Mouse (Mus musculus) granulocyte monocyte progenitor cell, adult 5-6 weeks (primary cell): ENCODE measurements around the gene Glyatl3. TPM values are rescaled to one million over a fixed set of nuclear protein-coding genes. Genes with fewer than 3 reads are reported as not detected.

Experiments used
- ATAC-seq: replicated peaks from 2 replicates; pipeline ENCODE4 v1.8.0; 2016; ENCODE audit warnings: mild to moderate bottlenecking, moderate TSS enrichment, inconsistent platforms; ENCODE audit not compliant: poor library complexity, severe bottlenecking
- total RNA-seq, 2 experiments: library from RNA; stranded (forward) in 1 of 2; stranded (reverse) in 1 of 2; fragments of 200-712, 200-1000 nt in 1 of 2; fragments of >200 nt in 1 of 2; fragmentation: Nextera tagmentation in 1 of 2; gene quantifications; 2 replicates each; pipeline ENCODE4 v1.2.3; 2014 to 2017

Glyatl3 gene
- total RNA-seq (2014; fragmentation: Nextera tagmentation) (not detected in 2 replicates), total RNA-seq (2017) (not detected in 2 replicates)

DNA sequence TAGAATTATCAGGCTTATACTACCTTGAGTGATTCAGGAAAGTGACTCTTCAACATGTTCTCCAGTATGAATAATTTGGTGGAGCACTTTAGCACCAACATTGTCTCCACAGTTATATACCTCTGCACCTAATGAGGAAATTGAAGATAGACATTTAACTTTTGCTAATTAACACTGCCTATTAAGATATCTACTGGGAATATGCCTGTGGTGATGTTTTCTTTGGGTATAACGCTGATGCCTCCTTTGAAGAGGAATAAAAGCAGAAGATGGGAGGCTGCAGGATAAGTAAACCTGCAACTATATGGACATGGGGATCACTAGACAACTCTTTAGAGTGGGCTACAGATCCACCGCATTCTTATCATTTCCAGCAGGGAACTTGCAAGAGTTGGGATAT, at the start of gene Glyatl3:
Gene Glyatl3, minus strand, starts transcription at position 101 of the 400 bp plus-strand sequence.
- no peak for ATAC-seq

DNA sequence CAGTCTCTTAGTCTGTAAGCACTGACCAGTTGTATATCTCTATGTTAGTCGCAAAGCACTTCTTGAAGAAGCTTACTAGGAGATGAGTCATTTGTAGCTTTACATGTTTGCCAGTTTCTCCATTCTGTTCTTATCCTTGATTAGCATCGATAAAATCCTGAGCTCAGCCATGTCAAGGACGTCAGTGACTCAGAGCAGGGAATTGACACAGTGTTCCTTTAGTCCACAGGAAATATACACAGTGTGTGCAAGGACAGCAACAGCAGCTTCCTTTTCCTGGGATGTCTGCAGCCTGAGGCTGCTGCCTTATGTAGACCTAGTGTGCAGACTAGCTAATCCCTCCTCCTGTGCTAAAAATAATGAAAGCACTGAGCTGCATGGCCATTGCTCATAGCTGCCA, 34.4 kb upstream of the Glyatl3 start:
- ATAC-seq: no peak

DNA sequence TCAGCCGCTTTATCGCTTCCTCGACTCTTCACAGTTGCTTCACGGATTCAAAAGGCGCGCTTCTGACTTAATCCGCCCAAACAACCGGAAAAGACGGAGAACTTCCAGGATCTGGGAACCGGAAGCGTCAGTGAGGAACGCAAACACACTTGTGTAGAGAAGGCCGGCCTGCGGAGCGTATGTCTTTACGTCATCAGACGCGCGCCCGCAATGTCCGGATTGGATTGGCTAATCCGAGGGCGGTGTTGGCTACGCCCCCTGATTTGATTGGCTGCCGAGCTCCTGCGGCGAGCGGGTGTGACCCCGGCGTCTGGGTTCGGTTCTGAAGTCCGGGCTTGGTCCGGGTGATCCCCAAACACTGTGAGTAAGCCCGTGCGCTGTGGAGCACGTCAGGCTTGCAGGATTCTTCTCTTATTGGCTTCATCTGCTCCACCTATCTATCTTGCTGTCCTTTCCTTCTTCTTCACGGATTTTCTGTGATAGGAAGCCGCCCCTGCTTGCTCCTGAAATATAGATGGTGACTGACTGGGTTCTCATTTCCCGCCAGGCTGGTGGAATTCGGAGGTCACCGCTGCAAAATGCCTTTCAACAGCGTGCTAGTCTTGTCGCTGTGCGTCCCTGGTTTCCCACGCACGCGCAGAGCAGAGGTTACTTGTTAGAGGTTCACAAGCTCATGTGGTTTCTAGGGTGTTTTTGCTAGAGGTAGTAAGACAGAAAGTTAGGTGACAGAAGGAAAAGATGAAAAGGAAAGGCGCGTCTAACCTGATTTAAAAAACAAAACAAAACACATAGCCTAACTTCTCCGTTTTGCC, 20.5 kb upstream of the Glyatl3 start, which contains the start of the genes Mut and Cenpq:
Gene Mut, plus strand, starts transcription at position 266 of the 812 bp plus-strand sequence.
Gene Cenpq, minus strand, starts transcription at position 628 of the 812 bp plus-strand sequence.
- peak; percentile 97 for ATAC-seq

GRCm38 (mm10) chr17:40933985-40934384, 19.8 kb upstream of the Glyatl3 start:
- ATAC-seq: peak; percentile 17

DNA sequence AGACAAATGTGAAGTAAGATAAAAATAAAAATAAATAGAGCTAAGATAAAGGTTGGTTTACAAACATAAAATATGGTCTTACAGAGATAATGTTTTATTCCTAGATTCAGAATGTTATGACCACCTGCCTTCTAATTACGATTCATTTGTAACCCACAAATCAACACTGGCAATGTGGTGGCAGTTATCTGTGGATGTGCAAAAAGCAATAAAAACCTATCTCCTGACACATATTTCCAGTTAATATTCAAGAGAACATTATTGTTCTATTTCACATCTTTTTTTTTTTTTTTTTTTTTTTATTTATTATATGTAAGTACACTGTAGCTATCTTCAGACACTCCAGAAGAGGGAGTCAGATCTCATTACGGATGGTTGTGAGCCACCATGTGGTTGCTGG, 1.3 kb upstream of the Glyatl3 start:
- ATAC-seq: no peak

GRCm38 (mm10) chr17:40904721-40905154, 9.4 kb downstream of the Glyatl3 start:
- ATAC-seq: 0 out of 2 replicates have a peak, but pooled peaks have one; percentile 30

- no peak for ATAC-seq
Measured at GRCm38 (mm10) chr17:40904056-40904597, 10.0 kb downstream of the Glyatl3 start.

DNA sequence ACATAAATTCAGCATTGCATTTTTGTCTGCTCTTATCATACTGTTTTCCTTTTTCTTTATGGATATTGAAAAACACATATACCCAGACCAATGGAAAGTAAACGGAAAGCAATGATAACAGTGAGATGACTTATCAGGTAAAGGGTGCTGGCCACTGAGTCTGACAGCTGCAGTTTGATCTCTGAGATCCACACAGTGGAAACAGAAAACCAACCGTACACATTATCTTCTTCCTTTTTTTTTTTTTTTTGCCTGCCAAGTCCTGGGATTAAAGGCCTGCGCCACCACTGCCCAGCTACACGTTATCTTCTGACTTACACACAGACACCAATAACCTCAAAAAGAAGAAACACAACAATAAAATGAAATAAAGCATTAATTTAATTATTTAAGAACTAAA, 10.8 kb downstream of the Glyatl3 start:
- ATAC-seq: no peak

DNA sequence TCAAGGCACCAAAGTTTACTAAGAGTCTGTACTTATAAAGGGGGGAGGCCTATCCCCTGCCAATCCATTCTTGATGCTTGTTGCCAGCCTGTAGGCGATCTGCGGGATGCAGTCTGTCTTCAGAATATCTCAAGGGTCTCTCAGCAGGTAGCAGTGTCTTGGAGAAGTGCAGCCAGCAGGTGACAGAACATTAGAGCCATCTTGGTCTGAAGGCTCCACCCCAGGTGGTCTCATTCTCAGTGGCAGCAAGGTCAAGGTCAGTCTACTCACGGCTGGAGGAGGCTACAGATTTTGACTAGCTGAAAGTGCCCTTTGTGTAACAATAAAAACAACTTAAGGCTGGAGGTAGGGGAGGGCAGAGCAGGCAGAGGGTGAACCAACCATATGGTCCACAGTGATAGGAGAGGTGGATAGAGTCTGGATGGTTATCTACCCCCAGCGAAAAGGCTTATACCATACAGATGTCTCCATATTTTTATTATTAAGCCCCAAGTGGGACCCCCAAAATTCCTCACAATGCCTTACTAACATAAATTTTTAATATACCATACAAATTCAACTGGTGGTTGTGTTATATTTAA, 14.3 kb downstream of the Glyatl3 start:
- ATAC-seq: no peak

- peak; percentile 83 for ATAC-seq
Measured at GRCm38 (mm10) chr17:40896863-40897262, 17.3 kb downstream of the Glyatl3 start.

- ATAC-seq: no peak
Measured at GRCm38 (mm10) chr17:40887849-40888536, 26.2 kb downstream of the Glyatl3 start.

GRCm38 (mm10) chr17:40885155-40885554, 29.0 kb downstream of the Glyatl3 start:
- no peak for ATAC-seq

GRCm38 (mm10) chr17:40882172-40882571, 32.0 kb downstream of the Glyatl3 start:
- no peak for ATAC-seq

- ATAC-seq: peak; percentile 66
Measured at GRCm38 (mm10) chr17:40879924-40880691, 34.0 kb downstream of the Glyatl3 start, which contains the start of gene 9130008F23Rik. 9130008F23Rik (minus strand) TSS chr17:40880559.

- ATAC-seq: peak; percentile 53
Measured at GRCm38 (mm10) chr17:40879528-40879923, 34.6 kb downstream of the Glyatl3 start.

DNA sequence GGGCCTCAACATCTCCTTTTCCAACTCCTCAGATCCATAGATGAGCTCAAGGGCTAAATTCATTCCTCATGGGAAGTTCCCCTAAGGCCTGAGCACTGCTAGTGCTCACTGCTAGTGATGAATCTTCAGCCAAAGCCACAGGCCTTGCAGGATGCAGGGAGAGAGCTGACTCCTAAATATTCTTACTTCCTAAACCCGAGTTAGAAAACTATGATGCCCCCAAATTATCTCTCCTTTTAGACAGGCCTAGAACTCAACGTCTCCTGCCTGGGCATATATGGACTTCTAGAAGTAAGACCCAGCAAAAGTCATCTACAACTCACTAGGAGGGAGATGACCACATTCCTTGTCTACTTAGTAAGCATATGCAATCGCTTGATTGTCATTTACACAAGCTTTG, 36.4 kb downstream of the Glyatl3 start:
- ATAC-seq: no peak

DNA sequence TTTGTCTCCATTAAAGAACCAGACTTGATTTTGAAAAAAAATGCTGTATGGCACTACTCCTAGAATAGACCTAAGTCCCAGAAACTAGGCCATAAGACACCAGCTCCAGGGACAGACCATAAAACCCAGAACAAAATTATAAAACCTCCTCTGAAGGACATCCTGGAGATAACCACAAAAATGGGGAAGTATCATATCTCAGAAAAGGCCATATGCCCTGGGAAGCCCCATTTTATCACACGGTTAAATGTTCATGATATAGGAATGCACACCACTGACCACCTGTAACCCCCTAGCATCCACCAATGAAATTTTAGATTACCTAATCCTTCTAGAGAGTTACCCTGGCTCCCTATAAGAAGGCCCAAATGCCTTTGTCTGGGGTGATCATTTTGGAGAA, 38.6 kb downstream of the Glyatl3 start:
- ATAC-seq: peak; percentile 50

DNA sequence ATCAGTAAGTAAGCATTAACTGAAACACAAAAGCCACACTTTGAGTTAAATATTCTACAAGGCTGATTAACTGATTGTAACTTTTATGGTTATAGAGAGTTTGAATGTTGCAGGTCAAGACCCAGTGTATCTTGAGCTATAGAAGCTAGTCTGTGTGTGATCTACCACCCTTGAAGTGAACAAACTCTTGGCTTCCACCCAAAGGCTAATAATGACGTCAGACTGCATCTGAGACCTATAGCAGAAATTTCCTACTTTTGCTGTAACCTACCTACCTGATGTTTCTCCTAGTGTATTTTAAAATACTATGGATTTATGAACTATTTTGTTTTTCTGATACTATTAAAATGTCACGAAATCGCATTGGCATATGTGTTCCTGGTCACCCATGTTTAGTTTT, 39.4 kb downstream of the Glyatl3 start:
- ATAC-seq: no peak

- peak; percentile 25 for ATAC-seq
Measured at GRCm38 (mm10) chr17:40873582-40874011, 40.6 kb downstream of the Glyatl3 start.

GRCm38 (mm10) chr17:40872626-40873025, 41.5 kb downstream of the Glyatl3 start:
- no peak for ATAC-seq
